9 mouse cellular contexts compared by ENCODE assay signal in genomic region chr7:48137216-48138077, GRCm38 (mm10). TPM values are rescaled to one million over a fixed set of nuclear protein-coding genes. Genes with fewer than 3 reads are reported as not detected.
DNase-seq lines count a peak whose midpoint lies in the region; ATAC-seq and TF ChIP-seq lines count a peak whose summit lies in the region.
"Had no signal": no experiment of that assay in that cellular context is flagged by ENCODE, and none has a peak within 500 bp of the region (broad histone marks: within the 10 kb centered on the region; RNA-seq: fewer than 3 reads in every experiment).

No protein-coding gene starts in this region.

- peak; percentile 4 to 6 for DNase-seq in layer of hippocampus, postnatal 25 days (ENCODE audit: extremely low spot score in 1 of 2, low spot score in 1 of 2)
- no peak for DNase-seq in layer of hippocampus, postnatal 36 days
- DNase-seq in adipocyte (ENCODE audit: low spot score): peak; percentile 32
- peak; percentile 87 for DNase-seq in embryonic facial prominence, embryonic 14.5 days (ENCODE audit: low spot score)
- DNase-seq in lung, postnatal 0 days (ENCODE audit: low spot score): peak; percentile 63
- DNase-seq in retina, postnatal 1 day: peak; percentile 80
- DNase-seq in layer of hippocampus, adult 9-10 months (ENCODE audit: low spot score): no peak

- 1% methylated on average over 20 of the region's 52 CpGs for WGBS in embryonic facial prominence, embryonic 14.5 days
- under 1% methylated on average over 42 of the region's 52 CpGs for WGBS in hindbrain, embryonic 16.5 days
- WGBS in lung, postnatal 0 days: under 1% methylated on average over 25 of the region's 52 CpGs

- TF ChIP-seq CTCF in lung, postnatal 0 days (IDR thresholded peaks at IDR 0.05): peak; percentile 32

- no peak for TF ChIP-seq EP300 in lung, postnatal 0 days (IDR thresholded peaks at IDR 0.05)

- peak overlapping the region; percentile 59 for H3K4me3 ChIP-seq in embryonic facial prominence, embryonic 14.5 days (ENCODE audit: low read depth, low read length)
- H3K4me3 ChIP-seq in hindbrain, embryonic 16.5 days (ENCODE audit: low read length): peak overlapping the region; percentile 71
- peak overlapping the region; percentile 59 for H3K4me3 ChIP-seq in lung, postnatal 0 days (ENCODE audit: low read depth, low read length)

- H3K27ac ChIP-seq in embryonic facial prominence, embryonic 14.5 days (replicated peaks; ENCODE audit: low read depth, low read length): peak overlapping the region; percentile 94
- peak overlapping the region; percentile 86 for H3K27ac ChIP-seq in hindbrain, embryonic 16.5 days (ENCODE audit: low read depth, low read length)
- no peak overlapping the region for H3K27ac ChIP-seq in lung, postnatal 0 days (ENCODE audit: low read length)

- no peaks in the 10 kb centered on the region for H3K27me3 ChIP-seq in embryonic facial prominence, embryonic 14.5 days (replicated peaks; ENCODE audit: control insufficient read depth, insufficient read depth, low read length)
- H3K27me3 ChIP-seq in hindbrain, embryonic 16.5 days (replicated peaks; ENCODE audit: control insufficient read depth, insufficient read depth, low read length): no peaks in the 10 kb centered on the region
- H3K27me3 ChIP-seq in lung, postnatal 0 days (replicated peaks; ENCODE audit: insufficient read depth, low read length): no peaks in the 10 kb centered on the region

- peak overlapping the region; percentile 79 for H3K4me2 ChIP-seq in embryonic facial prominence, embryonic 14.5 days (ENCODE audit: low read depth, low read length)
- peak overlapping the region; percentile 84 for H3K4me2 ChIP-seq in hindbrain, embryonic 16.5 days (ENCODE audit: low read length)
- peak overlapping the region; percentile 94 for H3K4me2 ChIP-seq in lung, postnatal 0 days (replicated peaks; ENCODE audit: low read depth, low read length)

- H3K4me1 ChIP-seq in embryonic facial prominence, embryonic 14.5 days (ENCODE audit: control insufficient read depth, insufficient read depth, low read length): no peaks in the 10 kb centered on the region
- H3K4me1 ChIP-seq in hindbrain, embryonic 16.5 days (ENCODE audit: control insufficient read depth, insufficient read depth, low read depth, low read length): no peaks in the 10 kb centered on the region
- no peaks in the 10 kb centered on the region for H3K4me1 ChIP-seq in lung, postnatal 0 days (ENCODE audit: insufficient read depth, low read depth, low read length)

- peak overlapping the region; percentile 83 for H3K9ac ChIP-seq in embryonic facial prominence, embryonic 14.5 days (ENCODE audit: low read depth, low read length)
- peak overlapping the region; percentile 84 for H3K9ac ChIP-seq in hindbrain, embryonic 16.5 days (ENCODE audit: low read depth, low read length)
- peak overlapping the region; percentile 21 for H3K9ac ChIP-seq in lung, postnatal 0 days (replicated peaks; ENCODE audit: low read depth)

- peak; percentile 94 for ATAC-seq in embryonic facial prominence, embryonic 14.5 days (ENCODE audit: low read depth)
- ATAC-seq in hindbrain, embryonic 16.5 days: peak; percentile 94
- peak; percentile 90 for ATAC-seq in lung, postnatal 0 days

- H3K36me3 ChIP-seq in embryonic facial prominence, embryonic 14.5 days (ENCODE audit: control insufficient read depth, insufficient read depth, low read length): no peaks in the 10 kb centered on the region
- H3K36me3 ChIP-seq in hindbrain, embryonic 16.5 days (ENCODE audit: control insufficient read depth, insufficient read depth, low read length): no peaks in the 10 kb centered on the region
- H3K36me3 ChIP-seq in lung, postnatal 0 days (ENCODE audit: insufficient read depth, low read length): no peaks in the 10 kb centered on the region

- peaks cover 9% of the 10 kb centered on the region; the same call in 1 of the 2 replicates for H3K9me3 ChIP-seq in embryonic facial prominence, embryonic 14.5 days (ENCODE audit: control insufficient read depth, low read length)
- H3K9me3 ChIP-seq in hindbrain, embryonic 16.5 days (ENCODE audit: control insufficient read depth, low read length): 0 out of 2 replicates have a peak, but pooled peaks cover 2% of the 10 kb centered on the region
- H3K9me3 ChIP-seq in lung, postnatal 0 days (ENCODE audit: low read length): no peaks in the 10 kb centered on the region

RNA-seq across cellular contexts. Expression of gene Mrgprb5, which starts 31.4 kb away (rescaled TPM):
- total RNA-seq in layer of hippocampus, postnatal 25 days (2021): not detected
- total RNA-seq in layer of hippocampus, postnatal 36 days (2021): not detected
- polyA plus RNA-seq in embryonic facial prominence, embryonic 14.5 days (2014; fragmentation: Nextera tagmentation; extraction: Ambion mirVana): not detected in 2 replicates
- polyA plus RNA-seq in hindbrain, embryonic 16.5 days (2015; fragmentation: Nextera tagmentation; extraction: Ambion mirVana): not detected in 2 replicates
- not detected in 2 replicates for polyA plus RNA-seq in lung, postnatal 0 days (2015; fragmentation: Nextera tagmentation; extraction: Ambion mirVana)
- polyA plus RNA-seq: frontal cortex, adult 2 months had no signal

Comparison
In these comparisons a context has a peak if more than half of its experiments do, and no peak if none do; other contexts are left out.
1. DNase-seq: peak in layer of hippocampus, postnatal 25 days (2 of 2), adipocyte (single experiment), embryonic facial prominence, embryonic 14.5 days (single experiment), lung, postnatal 0 days (single experiment) and retina, postnatal 1 day (single experiment); none in layer of hippocampus, postnatal 36 days (0 of 2) and layer of hippocampus, adult 9-10 months (single experiment).
2. H3K9ac ChIP-seq: peak in every context shown above with its lines; median percentile 84 in hindbrain, embryonic 16.5 days; 83 in embryonic facial prominence, embryonic 14.5 days; 21 in lung, postnatal 0 days.
3. Peak in every context shown above with its lines, with median percentiles within 50 percentile points of each other: ATAC-seq, H3K4me2 ChIP-seq and H3K4me3 ChIP-seq.